Mouse (Mus musculus) kidney, postnatal 36 days (tissue): Measurements from ENCODE around the gene Vmn1r64.
"Not testable (repeated sequence)": the region's sequence is repeated elsewhere in the genome, so short reads cannot be mapped to it uniquely, and the experiment has no call there.

ENCODE experiments used
- DNase-seq, 2 experiments: peaks; one replicate each; pipeline ENCODE4 v3.0.0; 2021 to 2022; ENCODE audit warnings: mixed read lengths in 2 of 2

Gene Vmn1r64

DNA sequence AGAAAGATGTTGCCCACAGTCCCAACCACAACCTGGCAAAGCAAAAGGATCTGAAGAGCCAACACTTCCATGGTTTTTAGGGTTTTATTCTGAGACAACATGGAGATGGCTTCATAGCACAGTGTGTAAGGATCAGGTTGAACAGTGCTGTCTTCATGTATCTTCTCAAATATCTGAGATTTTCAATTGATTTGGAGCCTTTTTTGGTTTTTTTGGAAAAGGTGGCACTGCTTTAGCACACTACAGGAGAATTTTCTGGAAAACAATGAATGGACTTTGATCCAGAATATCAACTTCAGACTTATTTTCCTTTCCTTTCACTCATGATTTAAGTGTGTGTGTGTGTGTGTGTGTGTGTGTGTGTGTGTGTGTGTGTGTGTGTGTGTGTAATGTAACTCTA lies at the start of gene Vmn1r64:
Vmn1r64 (minus strand) TSS at position 101 of the 400 bp plus-strand sequence.
- no peak for DNase-seq

DNA sequence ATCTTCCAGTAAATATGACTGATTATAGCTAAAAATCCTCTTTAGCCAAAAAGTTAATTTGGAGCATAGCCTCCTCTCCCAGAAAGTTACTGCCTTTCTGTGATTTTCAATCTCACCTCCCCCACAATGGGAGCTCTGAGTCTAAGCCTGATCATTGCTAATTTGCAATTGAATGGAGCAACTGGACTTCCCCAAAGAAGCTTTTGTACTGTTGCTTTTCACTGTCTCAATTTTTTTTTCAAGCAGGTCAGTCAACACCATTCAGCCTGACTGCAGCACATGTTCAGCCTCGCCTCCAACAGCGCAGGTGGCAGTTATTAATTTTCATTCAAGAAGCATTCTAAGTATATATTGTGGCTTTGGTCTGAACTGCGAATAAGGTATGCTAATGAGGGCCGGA lies 14.9 kb upstream of the Vmn1r64 start:
- no peak for DNase-seq

DNA sequence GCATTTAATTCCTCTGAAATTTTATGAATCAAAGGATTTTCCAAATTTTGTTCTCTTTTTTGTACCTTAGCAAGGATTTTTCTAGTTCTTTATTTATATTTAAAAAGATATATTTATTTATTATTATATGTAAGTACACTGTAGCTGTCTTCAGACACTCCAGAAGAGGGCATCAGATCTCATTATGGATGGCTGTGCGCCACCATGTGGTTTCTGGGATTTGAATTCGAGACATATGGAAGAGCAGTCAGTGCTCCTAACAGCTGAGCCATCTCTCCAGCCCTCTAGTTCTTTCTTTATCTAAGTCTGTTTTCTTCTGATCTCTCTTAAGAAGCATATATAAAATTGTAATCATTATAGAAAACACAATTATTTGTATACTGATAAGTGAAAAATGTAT lies 12.9 kb upstream of the Vmn1r64 start:
- not testable (repeated sequence) for DNase-seq
